Mouse (Mus musculus): ENCODE measurements around the gene Gm5868. TPM values are rescaled to one million over a fixed set of nuclear protein-coding genes. Genes with fewer than 3 reads are reported as not detected.
"Not testable (repeated sequence)": the region's sequence is repeated elsewhere in the genome, so short reads cannot be mapped to it uniquely, and the experiment has no call there.

The Gm5868 gene
- not detected in 2 replicates for polyA plus RNA-seq (2012; ENCODE audit: insufficient read depth, low replicate concordance)

GRCm38 (mm10) chr5:72587192-72587681 lies at the start of gene Gm5868:
Gene Gm5868 (minus strand): TSS chr5:72587551.
- Histone ChIP-seq H3K27me3 (replicated peaks) (peaks cover 12% of the 10 kb centered on the region), H3K9me3 (no peaks in the 10 kb centered on the region), H3K4me3 (replicated peaks) (peak within 1 kb of the TSS; percentile 83), H3K4me1 (peaks cover 9% of the 10 kb centered on the region), H3K36me3 (replicated peaks; ENCODE audit: low read length) (no peaks in the 10 kb centered on the region)
- TF ChIP-seq FLI1 (IDR thresholded peaks at IDR 0.05; ENCODE audit: low read length) (no peak), GATA1 (IDR thresholded peaks at IDR 0.05; ENCODE audit: borderline replicate concordance, low read length) (no peak)

GRCm38 (mm10) chr5:72636576-72636975 lies 49.2 kb upstream of the Gm5868 start:
- H3K9me3 ChIP-seq, result no peaks in the 10 kb centered on the region
- no peaks in the 10 kb centered on the region for H3K27me3 ChIP-seq (replicated peaks)
- no peak overlapping the region for H3K4me3 ChIP-seq (replicated peaks)
- H3K4me1 ChIP-seq, result peaks cover 21% of the 10 kb centered on the region
- H3K36me3 ChIP-seq (replicated peaks; ENCODE audit: low read length), result no peaks in the 10 kb centered on the region
- TF ChIP-seq FLI1 (IDR thresholded peaks at IDR 0.05; ENCODE audit: low read length), result no peak

GRCm38 (mm10) chr5:72636122-72636521 lies 48.8 kb upstream of the Gm5868 start:
- no peak overlapping the region for H3K4me3 ChIP-seq (replicated peaks)
- TF ChIP-seq GATA1 (IDR thresholded peaks at IDR 0.05; ENCODE audit: borderline replicate concordance, low read length) (no peak), FLI1 (IDR thresholded peaks at IDR 0.05; ENCODE audit: low read length) (no peak)
- no peaks in the 10 kb centered on the region for H3K36me3 ChIP-seq (replicated peaks; ENCODE audit: low read length)
- H3K27me3 ChIP-seq (replicated peaks), result no peaks in the 10 kb centered on the region
- peaks cover 21% of the 10 kb centered on the region for H3K4me1 ChIP-seq
- H3K9me3 ChIP-seq, result no peaks in the 10 kb centered on the region

GRCm38 (mm10) chr5:72634791-72635271 lies 47.5 kb upstream of the Gm5868 start:
- H3K9me3 ChIP-seq, result no peaks in the 10 kb centered on the region
- H3K4me1 ChIP-seq, result peaks cover 21% of the 10 kb centered on the region
- TF ChIP-seq FLI1 (IDR thresholded peaks at IDR 0.05; ENCODE audit: low read length) (no peak), GATA1 (IDR thresholded peaks at IDR 0.05; ENCODE audit: borderline replicate concordance, low read length) (no peak)
- peak overlapping the region; percentile 84 for H3K4me3 ChIP-seq (replicated peaks)
- H3K36me3 ChIP-seq (replicated peaks; ENCODE audit: low read length), result no peaks in the 10 kb centered on the region
- H3K27me3 ChIP-seq (replicated peaks), result no peaks in the 10 kb centered on the region

GRCm38 (mm10) chr5:72630026-72630425 lies 42.7 kb upstream of the Gm5868 start:
- peaks cover 8% of the 10 kb centered on the region for H3K4me1 ChIP-seq
- peaks cover 2% of the 10 kb centered on the region for H3K27me3 ChIP-seq (replicated peaks)
- no peak overlapping the region for H3K4me3 ChIP-seq (replicated peaks)
- no peak for TF ChIP-seq GATA1 (IDR thresholded peaks at IDR 0.05; ENCODE audit: borderline replicate concordance, low read length)
- TF ChIP-seq FLI1 (IDR thresholded peaks at IDR 0.05; ENCODE audit: low read length), result no peak
- no peaks in the 10 kb centered on the region for H3K36me3 ChIP-seq (replicated peaks; ENCODE audit: low read length)
- no peaks in the 10 kb centered on the region for H3K9me3 ChIP-seq

GRCm38 (mm10) chr5:72621022-72621421 lies 33.7 kb upstream of the Gm5868 start:
- peaks cover 13% of the 10 kb centered on the region for H3K4me1 ChIP-seq
- H3K36me3 ChIP-seq (replicated peaks; ENCODE audit: low read length), result no peaks in the 10 kb centered on the region
- H3K9me3 ChIP-seq, result no peaks in the 10 kb centered on the region
- H3K27me3 ChIP-seq (replicated peaks), result no peaks in the 10 kb centered on the region
- no peak for TF ChIP-seq GATA1 (IDR thresholded peaks at IDR 0.05; ENCODE audit: borderline replicate concordance, low read length)
- no peak for TF ChIP-seq FLI1 (IDR thresholded peaks at IDR 0.05; ENCODE audit: low read length)
- H3K4me3 ChIP-seq (replicated peaks), result no peak overlapping the region

GRCm38 (mm10) chr5:72617413-72617812 lies 30.1 kb upstream of the Gm5868 start:
- peaks cover 13% of the 10 kb centered on the region for H3K4me1 ChIP-seq
- H3K4me3 ChIP-seq (replicated peaks), result no peak overlapping the region
- no peaks in the 10 kb centered on the region for H3K36me3 ChIP-seq (replicated peaks; ENCODE audit: low read length)

GRCm38 (mm10) chr5:72603138-72603537 lies 15.8 kb upstream of the Gm5868 start:
- Histone ChIP-seq H3K4me1 (no peaks in the 10 kb centered on the region), H3K9me3 (no peaks in the 10 kb centered on the region), H3K27me3 (replicated peaks) (peaks cover 1% of the 10 kb centered on the region), H3K4me3 (replicated peaks) (no peak overlapping the region), H3K36me3 (replicated peaks; ENCODE audit: low read length) (no peaks in the 10 kb centered on the region)
- TF ChIP-seq GATA1 (IDR thresholded peaks at IDR 0.05; ENCODE audit: borderline replicate concordance, low read length), result no peak
- TF ChIP-seq FLI1 (IDR thresholded peaks at IDR 0.05; ENCODE audit: low read length), result no peak

More at GRCm38 (mm10) chr5:72617413-72617812, 30.1 kb upstream of the Gm5868 start:
- Histone ChIP-seq H3K9me3 (no peaks in the 10 kb centered on the region), H3K27me3 (replicated peaks) (no peaks in the 10 kb centered on the region)
- TF ChIP-seq FLI1 (IDR thresholded peaks at IDR 0.05; ENCODE audit: low read length) (no peak), GATA1 (IDR thresholded peaks at IDR 0.05; ENCODE audit: borderline replicate concordance, low read length) (no peak)

- no peaks in the 10 kb centered on the region for H3K4me1 ChIP-seq
- no peaks in the 10 kb centered on the region for H3K9me3 ChIP-seq
- TF ChIP-seq GATA1 (IDR thresholded peaks at IDR 0.05; ENCODE audit: borderline replicate concordance, low read length) (no peak), FLI1 (IDR thresholded peaks at IDR 0.05; ENCODE audit: low read length) (no peak)
- H3K27me3 ChIP-seq (replicated peaks), result no peaks in the 10 kb centered on the region
- H3K4me3 ChIP-seq (replicated peaks), result no peak overlapping the region
- no peaks in the 10 kb centered on the region for H3K36me3 ChIP-seq (replicated peaks; ENCODE audit: low read length)
Observed at GRCm38 (mm10) chr5:72601006-72601405, 13.7 kb upstream of the Gm5868 start.

- not testable (repeated sequence) for H3K36me3 ChIP-seq (replicated peaks; ENCODE audit: low read length); H3K9me3 ChIP-seq; H3K4me1 ChIP-seq
- H3K4me3 ChIP-seq (replicated peaks), result peak overlapping the region; percentile 83
- H3K27me3 ChIP-seq (replicated peaks), result peaks cover 12% of the 10 kb centered on the region
Observed at GRCm38 (mm10) chr5:72586667-72587191, 622 bp downstream of the Gm5868 start.

- H3K4me3 ChIP-seq (replicated peaks); H3K9me3 ChIP-seq; H3K36me3 ChIP-seq (replicated peaks; ENCODE audit: low read length); H3K4me1 ChIP-seq: not testable (repeated sequence)
- peaks cover 15% of the 10 kb centered on the region for H3K27me3 ChIP-seq (replicated peaks)
Observed at GRCm38 (mm10) chr5:72586122-72586521, 1.2 kb downstream of the Gm5868 start.

GRCm38 (mm10) chr5:72580970-72581332 lies 6.4 kb downstream of the Gm5868 start, which contains the start of gene Zar1:
Gene Zar1 (minus strand): TSS chr5:72581254.
- Histone ChIP-seq H3K27me3 (replicated peaks) (peaks cover 19% of the 10 kb centered on the region), H3K4me3 (replicated peaks) (peak within 1 kb of the TSS; percentile 87), H3K4me1 (peaks cover 11% of the 10 kb centered on the region)
- H3K9me3 ChIP-seq; H3K36me3 ChIP-seq (replicated peaks; ENCODE audit: low read length): not testable (repeated sequence)

- Histone ChIP-seq H3K4me1 (peaks cover 11% of the 10 kb centered on the region), H3K4me3 (replicated peaks) (peak overlapping the region; percentile 87), H3K27me3 (replicated peaks) (peaks cover 19% of the 10 kb centered on the region)
- not testable (repeated sequence) for H3K9me3 ChIP-seq; H3K36me3 ChIP-seq (replicated peaks; ENCODE audit: low read length)
Observed at GRCm38 (mm10) chr5:72580088-72580969, 7.0 kb downstream of the Gm5868 start.

GRCm38 (mm10) chr5:72579599-72579998 lies 7.8 kb downstream of the Gm5868 start:
- H3K36me3 ChIP-seq (replicated peaks; ENCODE audit: low read length), result not testable (repeated sequence)

More at GRCm38 (mm10) chr5:72579599-72579998, 7.8 kb downstream of the Gm5868 start:
- peaks cover 19% of the 10 kb centered on the region for H3K27me3 ChIP-seq (replicated peaks)
- H3K4me3 ChIP-seq (replicated peaks); H3K9me3 ChIP-seq: not testable (repeated sequence)
- peaks cover 11% of the 10 kb centered on the region for H3K4me1 ChIP-seq
